Mouse (Mus musculus) testis, adult 2 months (tissue): ENCODE results near the gene Comt.

Source experiments
- CTCF ChIP-seq: fragments of 200-500 bp; IDR thresholded peaks from 2 replicates; pipeline ENCODE4 v1.5.1; 2012; ENCODE audit warnings: low read depth, mild to moderate bottlenecking, inconsistent platforms, low read length, moderate library complexity; ENCODE audit not compliant: control insufficient read depth, insufficient read depth, insufficient replicate concordance
- POLR2A ChIP-seq: fragments of 200-500 bp; IDR thresholded peaks from 2 replicates; pipeline ENCODE4 v1.6.1; 2012; ENCODE audit warnings: low read depth, mild to moderate bottlenecking, inconsistent platforms, low read length, moderate library complexity; ENCODE audit not compliant: control insufficient read depth

DNA sequence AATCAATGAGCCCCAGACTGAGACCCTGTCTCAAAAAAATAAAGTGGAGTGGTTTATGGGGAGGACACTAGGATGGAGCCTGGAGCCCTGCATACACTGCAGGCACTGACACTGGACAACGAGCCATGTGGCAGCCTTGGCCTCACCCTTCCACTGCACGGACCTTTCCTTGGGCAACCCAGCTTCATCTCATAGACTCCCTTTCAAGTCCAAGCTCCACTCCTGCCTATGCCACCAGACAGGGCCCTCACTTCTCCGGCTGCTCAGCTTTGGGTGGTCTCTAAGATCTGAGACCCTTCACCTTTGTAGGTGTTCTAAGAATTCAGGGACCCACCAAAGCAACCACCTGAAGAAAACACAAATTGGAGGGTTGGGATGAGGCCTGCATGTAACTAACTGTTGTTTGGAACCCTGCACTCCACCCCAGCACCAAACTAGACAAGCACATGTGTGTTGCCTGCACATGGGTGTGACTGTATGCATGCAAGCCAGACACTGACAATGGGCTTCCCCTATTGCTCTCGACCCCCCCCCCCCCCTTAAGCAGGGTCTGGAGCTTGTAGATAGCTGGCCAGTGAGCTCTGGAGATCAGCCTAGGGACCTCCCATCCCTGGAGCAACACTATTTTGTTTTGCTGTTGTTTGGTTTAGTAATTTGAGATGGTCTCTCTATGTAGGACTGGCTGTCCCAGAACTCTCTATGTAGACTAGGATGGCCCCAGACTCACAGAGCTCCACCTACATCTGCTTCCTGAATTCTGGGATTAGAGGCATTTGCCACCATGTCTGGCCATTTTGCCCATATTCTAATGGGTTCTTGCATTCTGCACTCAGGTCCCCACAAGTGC lies 7.7 kb downstream of the Comt start:
- TF ChIP-seq CTCF (no peak), POLR2A (no peak)
